Mouse (Mus musculus) C2C12 (cell line): ENCODE results near the gene Gm32802. TPM values are rescaled to one million over a fixed set of nuclear protein-coding genes. Genes with fewer than 3 reads are reported as not detected.
"Not testable (repeated sequence)": the region's sequence is repeated elsewhere in the genome, so short reads cannot be mapped to it uniquely, and the experiment has no call there.

ENCODE experiments used
- H3K27me3 ChIP-seq: one replicate; pipeline ENCODE4 v1.6.1; 2011; ENCODE audit not compliant: control insufficient read depth, insufficient read depth, insufficient read length
- H3K36me3 ChIP-seq: one replicate; pipeline ENCODE4 v1.6.1; 2011; ENCODE audit not compliant: control insufficient read depth, insufficient read depth
- H3K4me3 ChIP-seq: one replicate; pipeline ENCODE4 v1.5.1; 2011; ENCODE audit warnings: mild to moderate bottlenecking, control low read depth; ENCODE audit not compliant: poor library complexity, insufficient read depth, severe bottlenecking
- H3K79me2 ChIP-seq: one replicate; pipeline ENCODE4 v1.6.1; 2011; ENCODE audit not compliant: control insufficient read depth, insufficient read depth
- H3K79me3 ChIP-seq: one replicate; pipeline ENCODE4 v1.6.1; 2011; ENCODE audit warnings: low read depth, control low read depth
- H3ac ChIP-seq: one replicate; pipeline ENCODE3; 2011; ENCODE audit warnings: low read depth; ENCODE audit not compliant: control insufficient read depth, insufficient read length
- CTCF ChIP-seq: IDR thresholded peaks from one replicate; pipeline ENCODE4 v1.5.1; 2011; ENCODE audit not compliant: control insufficient read depth, insufficient read depth, insufficient read length
- FOSL1 ChIP-seq: IDR thresholded peaks from one replicate; pipeline ENCODE4 v1.8.0; 2011; ENCODE audit warnings: mild to moderate bottlenecking, low read length; ENCODE audit not compliant: poor library complexity, insufficient read depth, severe bottlenecking
- long read RNA-seq, 2 experiments: library from polyadenylated mRNA; unstranded; transcript quantifications; one replicate each; pipeline ENCODE4 v2.0.0; 2019 to 2020
- polyA plus RNA-seq: library from polyadenylated mRNA; unstranded; fragments of >200 nt; fragmentation: generic; extraction: Trizol; gene quantifications from one replicate; pipeline ENCODE4 v1.2.1, GENCODE M21; 2012; ENCODE audit warnings: missing spikeins

Gene Gm32802
- polyA plus RNA-seq = 0.01 TPM
- long read RNA-seq, experiment 1 = 0 reads
- long read RNA-seq, experiment 2 = 0 reads

GRCm38 (mm10) chr10:118258388-118258787 lies at the start of gene Gm32802:
Gene Gm32802, plus strand, starts transcription at chr10:118258688.
- not testable (repeated sequence) for H3ac ChIP-seq, H3K79me2 ChIP-seq, H3K79me3 ChIP-seq, H3K27me3 ChIP-seq, H3K36me3 ChIP-seq, H3K4me3 ChIP-seq

GRCm38 (mm10) chr10:118215719-118216393 lies 42.6 kb upstream of the Gm32802 start:
- H3K79me3 ChIP-seq, H3ac ChIP-seq, H3K27me3 ChIP-seq, H3K4me3 ChIP-seq, H3K36me3 ChIP-seq, H3K79me2 ChIP-seq: not testable (repeated sequence)

GRCm38 (mm10) chr10:118227629-118228028 lies 30.9 kb upstream of the Gm32802 start:
- not testable (repeated sequence) for H3K4me3 ChIP-seq, H3K79me3 ChIP-seq, H3K36me3 ChIP-seq, H3K27me3 ChIP-seq, H3ac ChIP-seq, H3K79me2 ChIP-seq

DNA sequence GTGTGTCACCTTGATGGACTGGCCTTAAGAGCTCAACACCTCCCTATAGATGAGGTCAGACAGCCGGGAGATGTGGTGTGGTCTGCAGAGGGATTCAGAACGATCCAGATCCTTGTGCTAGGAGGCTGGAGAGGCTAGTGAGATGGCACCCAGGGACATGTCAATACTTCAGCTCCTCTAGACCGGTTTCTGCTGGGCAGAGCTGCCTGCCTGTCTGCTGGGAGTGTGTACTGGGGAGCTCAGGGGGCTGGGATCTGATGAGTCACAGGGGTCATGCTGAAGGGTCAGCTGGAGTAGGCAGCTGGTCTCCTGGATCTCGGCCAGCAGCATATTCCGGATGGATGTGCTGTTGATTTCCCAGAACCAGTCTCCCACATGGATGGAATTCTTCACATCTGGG lies 25.9 kb upstream of the Gm32802 start:
- not testable (repeated sequence) for H3ac ChIP-seq, H3K79me2 ChIP-seq, H3K27me3 ChIP-seq, H3K36me3 ChIP-seq, H3K4me3 ChIP-seq, H3K79me3 ChIP-seq

DNA sequence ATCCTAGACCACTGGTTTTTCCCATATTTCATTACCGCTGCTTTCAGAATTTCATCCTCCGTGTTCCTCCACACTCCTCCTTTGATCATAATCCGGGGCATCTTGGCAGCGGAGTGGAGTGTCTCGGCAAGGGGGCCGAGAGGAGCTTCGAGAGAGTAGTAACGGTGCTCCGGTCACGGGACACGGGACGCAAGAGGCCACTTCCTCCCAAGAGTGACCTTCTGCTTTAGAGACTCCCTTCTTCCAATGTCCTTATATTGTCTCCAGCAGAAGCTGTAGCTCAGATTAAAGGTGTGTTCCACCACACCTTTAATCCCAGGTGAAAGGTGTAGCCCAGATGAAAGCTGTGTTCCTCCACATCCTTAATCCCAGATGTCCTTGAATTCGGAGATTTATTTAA lies 17.8 kb upstream of the Gm32802 start, which contains the start of gene Gm32717:
Gene Gm32717, minus strand, starts transcription at position 101 of the 400 bp plus-strand sequence.
- H3ac ChIP-seq, H3K4me3 ChIP-seq, H3K79me3 ChIP-seq, H3K36me3 ChIP-seq, H3K79me2 ChIP-seq, H3K27me3 ChIP-seq: not testable (repeated sequence)

GRCm38 (mm10) chr10:118249006-118249595 lies 9.4 kb upstream of the Gm32802 start:
- not testable (repeated sequence) for H3ac ChIP-seq, H3K27me3 ChIP-seq

DNA sequence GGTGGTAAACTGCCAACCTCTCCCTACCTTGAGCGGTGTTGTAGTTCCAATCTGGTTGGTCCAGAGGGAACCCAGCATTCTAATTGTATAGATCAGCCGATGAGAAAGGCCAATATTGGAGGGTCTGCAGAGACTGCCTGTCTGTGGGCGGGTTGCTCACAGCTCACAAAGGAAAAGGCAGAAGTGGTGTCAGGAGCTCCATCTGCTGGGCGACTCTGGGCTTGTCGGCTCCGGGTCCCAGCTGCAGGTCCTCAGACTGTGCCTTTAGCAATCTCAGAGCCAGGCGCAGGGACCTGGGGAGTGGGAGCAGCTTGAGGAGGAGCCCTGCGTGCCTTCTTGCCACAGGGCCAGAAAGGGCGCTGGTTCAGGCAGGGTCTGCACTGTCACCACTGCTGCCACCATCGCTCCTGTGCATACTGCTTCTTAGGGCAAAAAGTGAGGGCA lies 7.6 kb upstream of the Gm32802 start:
- no peaks in the 10 kb centered on the region for H3K27me3 ChIP-seq
- H3K36me3 ChIP-seq = no peaks in the 10 kb centered on the region
- peak overlapping the region; percentile 12 for H3ac ChIP-seq
- H3K79me3 ChIP-seq = no peaks in the 10 kb centered on the region
- H3K4me3 ChIP-seq = no peak overlapping the region
- H3K79me2 ChIP-seq = no peaks in the 10 kb centered on the region
- TF ChIP-seq CTCF (peak; percentile 9), FOSL1 (no peak)

More at GRCm38 (mm10) chr10:118249006-118249595, 9.4 kb upstream of the Gm32802 start:
- not testable (repeated sequence) for H3K36me3 ChIP-seq, H3K79me2 ChIP-seq, H3K4me3 ChIP-seq, H3K79me3 ChIP-seq

- H3K79me2 ChIP-seq, H3K36me3 ChIP-seq, H3ac ChIP-seq, H3K4me3 ChIP-seq, H3K27me3 ChIP-seq, H3K79me3 ChIP-seq: not testable (repeated sequence)
Observed at GRCm38 (mm10) chr10:118268812-118269211, 10.3 kb downstream of the Gm32802 start.

GRCm38 (mm10) chr10:118271416-118271815 lies 12.9 kb downstream of the Gm32802 start:
- H3ac ChIP-seq, H3K4me3 ChIP-seq, H3K79me2 ChIP-seq: not testable (repeated sequence)

DNA sequence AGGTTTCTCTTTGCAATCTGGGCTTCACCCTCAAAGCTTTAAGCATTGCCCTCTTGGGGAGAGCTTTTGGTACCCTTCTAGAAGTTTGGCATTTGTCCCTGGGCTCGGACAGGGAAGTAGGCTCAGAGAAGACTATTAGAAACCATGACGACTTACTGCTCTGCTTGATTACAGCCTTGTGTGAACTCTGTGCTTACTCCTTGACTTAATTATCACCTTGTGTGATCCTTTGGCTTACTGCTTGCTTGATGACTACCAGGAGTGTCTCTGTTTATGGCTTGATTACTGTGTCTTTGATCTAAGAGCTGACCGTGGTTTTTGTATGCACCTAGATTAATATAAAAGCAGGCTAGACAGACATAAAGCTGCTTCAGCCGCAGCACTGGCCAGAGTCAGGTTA lies 19.6 kb downstream of the Gm32802 start:
- H3K36me3 ChIP-seq, H3K4me3 ChIP-seq, H3ac ChIP-seq, H3K27me3 ChIP-seq, H3K79me3 ChIP-seq, H3K79me2 ChIP-seq: not testable (repeated sequence)

More at GRCm38 (mm10) chr10:118271416-118271815, 12.9 kb downstream of the Gm32802 start:
- not testable (repeated sequence) for H3K27me3 ChIP-seq, H3K36me3 ChIP-seq, H3K79me3 ChIP-seq

DNA sequence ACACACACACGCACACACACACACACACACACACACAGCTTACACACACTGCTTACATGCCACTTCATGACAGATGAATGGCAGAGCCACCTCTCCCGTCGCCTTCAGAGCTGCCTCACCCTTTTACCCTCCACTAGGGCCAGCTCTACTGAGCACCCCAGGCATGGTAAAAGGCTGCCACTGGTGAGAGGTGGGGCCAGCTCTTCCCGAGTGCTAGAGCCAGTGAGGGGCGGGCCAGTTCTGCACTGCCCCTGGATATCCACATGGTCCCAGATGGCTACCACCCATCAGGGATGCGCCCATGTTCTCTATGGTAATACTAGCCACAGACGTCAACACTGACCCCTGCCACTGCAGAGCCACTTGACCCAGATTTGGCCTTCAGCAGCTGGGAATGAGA lies 24.1 kb downstream of the Gm32802 start:
- not testable (repeated sequence) for H3K36me3 ChIP-seq, H3K4me3 ChIP-seq, H3K79me2 ChIP-seq, H3K79me3 ChIP-seq, H3ac ChIP-seq, H3K27me3 ChIP-seq
